Mouse (Mus musculus) intestine, embryonic 16.5 days (tissue): Measurements from ENCODE around the gene Slc6a13. TPM values are rescaled to one million over a fixed set of nuclear protein-coding genes. Genes with fewer than 3 reads are reported as not detected.
"Not testable (repeated sequence)": the region's sequence is repeated elsewhere in the genome, so short reads cannot be mapped to it uniquely, and the experiment has no call there.

Experiments used
- ATAC-seq: fragments of 200-750 bp; cut with Nextera tagmentation; 2 replicates; pipeline ENCODE4 v1.8.0; 2017; ENCODE audit warnings: moderate TSS enrichment, moderate library complexity
- H3K27ac ChIP-seq: fragments of 300-500 bp; sonication (generic); 2 replicates; pipeline ENCODE4 v1.5.1; 2014; ENCODE audit warnings: mild to moderate bottlenecking, low read length
- H3K27me3 ChIP-seq: fragments of 300-500 bp; sonication (generic); replicated peaks from 2 replicates; pipeline ENCODE4 v1.6.1; 2014; ENCODE audit warnings: low read length, control low read depth, mixed read lengths; ENCODE audit not compliant: control insufficient read depth, insufficient read depth
- H3K36me3 ChIP-seq: fragments of 300-500 bp; sonication (generic); 2 replicates; pipeline ENCODE4 v1.6.1; 2014; ENCODE audit warnings: low read length, control low read depth; ENCODE audit not compliant: control insufficient read depth, insufficient read depth
- H3K4me1 ChIP-seq: fragments of 300-500 bp; sonication (generic); 2 replicates; pipeline ENCODE4 v1.6.1; 2014; ENCODE audit warnings: low read length, control low read depth, mixed read lengths; ENCODE audit not compliant: control insufficient read depth, insufficient read depth
- H3K4me2 ChIP-seq: fragments of 300-500 bp; sonication (generic); 2 replicates; pipeline ENCODE4 v1.6.1; 2014; ENCODE audit warnings: low read depth, low read length, control low read depth
- H3K4me3 ChIP-seq: fragments of 300-500 bp; sonication (generic); 2 replicates; pipeline ENCODE4 v1.5.1; 2014; ENCODE audit warnings: mild to moderate bottlenecking, low read length
- H3K9ac ChIP-seq: fragments of 300-500 bp; sonication (generic); 2 replicates; pipeline ENCODE4 v1.6.1; 2014; ENCODE audit warnings: low read depth, low read length
- H3K9me3 ChIP-seq: fragments of 300-500 bp; sonication (generic); 2 replicates; pipeline ENCODE4 v1.6.1; 2016; ENCODE audit warnings: low read length, control low read depth; ENCODE audit not compliant: control insufficient read depth
- WGBS: fragments of 180-500 bp; shearing (Covaris S2); extraction: QIAGEN DNeasy Blood & Tissue Kit; methylation state at CpG from one replicate; pipeline ENCODE4 v1.1.7; 2014; 5-methylcytosine and 5-hydroxymethylcytosine counted together
- polyA plus RNA-seq: library from polyadenylated mRNA; unstranded; fragments of >200 nt; fragmentation: Nextera tagmentation; extraction: Ambion mirVana; gene quantifications from 2 replicates; pipeline ENCODE4 v1.2.1, GENCODE M21; 2015

Slc6a13 gene
- polyA plus RNA-seq, 1 experiment from 2014 or later, result 1.4 TPM

- whole genome bisulfite sequencing, result 88% methylated on average over 1 of the region's 1 CpGs
- Histone ChIP-seq H3K4me3 (no peak overlapping the region), H3K4me2 (no peak overlapping the region), H3K9ac (no peak overlapping the region), H3K27ac (no peak overlapping the region), H3K27me3 (no peaks in the 10 kb centered on the region), H3K36me3 (no peaks in the 10 kb centered on the region), H3K9me3 (no peaks in the 10 kb centered on the region), H3K4me1 (no peaks in the 10 kb centered on the region)
- ATAC-seq, result no peak
Measured at GRCm38 (mm10) chr6:121356041-121356440, 56.0 kb downstream of the Slc6a13 start.

- Histone ChIP-seq H3K27ac (no peak overlapping the region), H3K27me3 (no peaks in the 10 kb centered on the region), H3K36me3 (no peaks in the 10 kb centered on the region), H3K9ac (no peak overlapping the region), H3K9me3 (no peaks in the 10 kb centered on the region), H3K4me2 (no peak overlapping the region), H3K4me1 (no peaks in the 10 kb centered on the region), H3K4me3 (no peak overlapping the region)
- WGBS, result 85% methylated on average over 6 of the region's 6 CpGs
- no peak for ATAC-seq
Measured at GRCm38 (mm10) chr6:121357232-121357631, 57.2 kb downstream of the Slc6a13 start.

GRCm38 (mm10) chr6:121363061-121363460, 63.0 kb downstream of the Slc6a13 start:
- H3K4me1 ChIP-seq, result no peaks in the 10 kb centered on the region
- H3K9ac ChIP-seq, result no peak overlapping the region
- no peak for ATAC-seq
- H3K27me3 ChIP-seq, result no peaks in the 10 kb centered on the region
- H3K36me3 ChIP-seq, result no peaks in the 10 kb centered on the region
- H3K9me3 ChIP-seq, result no peaks in the 10 kb centered on the region
- 73% methylated on average over 6 of the region's 6 CpGs for WGBS
- H3K27ac ChIP-seq, result no peak overlapping the region
- H3K4me2 ChIP-seq, result no peak overlapping the region
- no peak overlapping the region for H3K4me3 ChIP-seq

GRCm38 (mm10) chr6:121363956-121364355, 63.9 kb downstream of the Slc6a13 start:
- H3K4me2 ChIP-seq, result no peak overlapping the region
- 78% methylated on average over 4 of the region's 4 CpGs for WGBS
- no peak overlapping the region for H3K4me3 ChIP-seq
- no peaks in the 10 kb centered on the region for H3K36me3 ChIP-seq
- H3K9me3 ChIP-seq, result no peaks in the 10 kb centered on the region
- H3K27ac ChIP-seq, result no peak overlapping the region
- H3K27me3 ChIP-seq, result no peaks in the 10 kb centered on the region
- no peak overlapping the region for H3K9ac ChIP-seq
- H3K4me1 ChIP-seq, result no peaks in the 10 kb centered on the region
- no peak for ATAC-seq

- H3K4me2 ChIP-seq, H3K27ac ChIP-seq, H3K36me3 ChIP-seq, H3K9ac ChIP-seq, H3K4me3 ChIP-seq, H3K4me1 ChIP-seq, ATAC-seq, H3K9me3 ChIP-seq, H3K27me3 ChIP-seq: not testable (repeated sequence)
- 9% methylated on average over 2 of the region's 2 CpGs for WGBS
Measured at GRCm38 (mm10) chr6:121366537-121366936, 66.5 kb downstream of the Slc6a13 start.

- Histone ChIP-seq H3K4me3 (no peak overlapping the region), H3K4me2 (no peak overlapping the region), H3K27me3 (no peaks in the 10 kb centered on the region), H3K9me3 (no peaks in the 10 kb centered on the region), H3K27ac (no peak overlapping the region), H3K9ac (no peak overlapping the region), H3K4me1 (no peaks in the 10 kb centered on the region), H3K36me3 (no peaks in the 10 kb centered on the region)
- no peak for ATAC-seq
- 56% methylated on average over 3 of the region's 3 CpGs for WGBS
Measured at GRCm38 (mm10) chr6:121367099-121367498, 67.1 kb downstream of the Slc6a13 start.

GRCm38 (mm10) chr6:121371197-121371980, 71.4 kb downstream of the Slc6a13 start:
- Histone ChIP-seq H3K4me2 (no peak overlapping the region), H3K27ac (no peak overlapping the region), H3K9ac (no peak overlapping the region), H3K4me1 (no peaks in the 10 kb centered on the region), H3K27me3 (no peaks in the 10 kb centered on the region), H3K36me3 (no peaks in the 10 kb centered on the region), H3K9me3 (no peaks in the 10 kb centered on the region), H3K4me3 (no peak overlapping the region)
- WGBS, result 45% methylated on average over 10 of the region's 10 CpGs
- no peak for ATAC-seq

- Histone ChIP-seq H3K36me3 (no peaks in the 10 kb centered on the region), H3K27ac (no peak overlapping the region), H3K27me3 (no peaks in the 10 kb centered on the region), H3K4me1 (no peaks in the 10 kb centered on the region), H3K9ac (no peak overlapping the region), H3K4me3 (no peak overlapping the region), H3K4me2 (no peak overlapping the region), H3K9me3 (no peaks in the 10 kb centered on the region)
- WGBS, result 58% methylated on average over 12 of the region's 12 CpGs
- ATAC-seq, result no peak
Measured at GRCm38 (mm10) chr6:121376159-121376558, 76.1 kb downstream of the Slc6a13 start.

- Histone ChIP-seq H3K9ac (no peak overlapping the region), H3K4me1 (no peaks in the 10 kb centered on the region), H3K27ac (no peak overlapping the region), H3K4me2 (no peak overlapping the region), H3K27me3 (no peaks in the 10 kb centered on the region), H3K9me3 (no peaks in the 10 kb centered on the region), H3K4me3 (no peak overlapping the region), H3K36me3 (no peaks in the 10 kb centered on the region)
- ATAC-seq, result no peak
- 55% methylated on average over 4 of the region's 4 CpGs for WGBS
Measured at GRCm38 (mm10) chr6:121378256-121378655, 78.2 kb downstream of the Slc6a13 start.

GRCm38 (mm10) chr6:121380576-121380975, 80.5 kb downstream of the Slc6a13 start:
- H3K27me3 ChIP-seq, result no peaks in the 10 kb centered on the region
- H3K9ac ChIP-seq, result no peak overlapping the region
- no peaks in the 10 kb centered on the region for H3K9me3 ChIP-seq
- no peak overlapping the region for H3K4me3 ChIP-seq
- WGBS, result 79% methylated on average over 8 of the region's 8 CpGs
- H3K36me3 ChIP-seq, result no peaks in the 10 kb centered on the region
- H3K4me1 ChIP-seq, result no peaks in the 10 kb centered on the region
- no peak overlapping the region for H3K4me2 ChIP-seq
- no peak overlapping the region for H3K27ac ChIP-seq
- ATAC-seq, result no peak
